In the genomic region with DNA sequence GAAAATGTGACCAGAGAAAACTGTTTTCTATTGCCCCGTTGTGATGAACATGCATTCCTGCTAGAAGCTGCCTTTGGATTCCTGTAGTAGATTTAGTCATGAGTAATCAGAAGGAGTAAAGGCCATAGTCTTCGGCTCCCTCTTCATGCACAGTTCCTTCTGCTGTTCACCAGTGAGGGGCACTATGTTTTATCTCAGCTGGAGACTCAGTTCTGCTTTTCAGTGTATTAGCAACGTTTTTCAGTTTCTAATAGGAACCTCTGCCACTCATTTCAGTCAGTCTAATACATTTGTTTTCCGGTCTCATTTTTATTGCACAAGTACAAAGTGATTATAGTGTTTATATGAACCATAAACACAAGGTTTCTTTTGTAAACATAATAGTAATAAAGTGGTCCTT, we compare ENCODE assay signal across 22 mouse cellular contexts.
DNase-seq lines count a peak whose midpoint lies in the region; ATAC-seq and TF ChIP-seq lines count a peak whose summit lies in the region.
"Had no signal": no experiment of that assay in that cellular context is flagged by ENCODE, and none has a peak within 500 bp of the region (broad histone marks: within the 10 kb centered on the region; RNA-seq: fewer than 3 reads in every experiment).

No protein-coding gene starts in this region.

- peaks cover 15% of the 10 kb centered on the region; the same call in 1 of the 2 replicates for H3K36me3 ChIP-seq in lung, postnatal 0 days (ENCODE audit: insufficient read depth, low read length)
- H3K36me3 ChIP-seq in MEL (ENCODE audit: control insufficient read depth in 1 of 2, insufficient read depth in 2 of 2, low read length in 2 of 2), result peaks cover 2 to 31% of the 10 kb centered on the region in 2 experiments

- no peaks in the 10 kb centered on the region for H3K9me3 ChIP-seq in lung, postnatal 0 days (ENCODE audit: low read length)
- no peaks in the 10 kb centered on the region for H3K9me3 ChIP-seq in MEL (replicated peaks; ENCODE audit: insufficient read depth, low read length)
- H3K9me3 ChIP-seq: embryonic facial prominence, embryonic 10.5 days; heart, embryonic 15.5 days had no signal

- no peak overlapping the region for H3K4me2 ChIP-seq in lung, postnatal 0 days (replicated peaks; ENCODE audit: low read depth, low read length)
- H3K4me2 ChIP-seq: heart, embryonic 11.5 days; heart, embryonic 15.5 days; hindbrain, embryonic 14.5 days had no signal

- no peak for ATAC-seq in lung, postnatal 0 days
- ATAC-seq in megakaryocyte, adult 5-6 weeks (ENCODE audit: poor library complexity, severe bottlenecking), result peak; percentile 93
- ATAC-seq: activated CD4-positive, CD25-positive, alpha-beta regulatory T cell, adult 4 months; CD4-positive, CD25-positive, alpha-beta regulatory T cell, adult 4 months; forebrain, embryonic 14.5 days; Patski had no signal

- H3K4me1 ChIP-seq in lung, postnatal 0 days (ENCODE audit: insufficient read depth, low read depth, low read length), result no peaks in the 10 kb centered on the region
- H3K4me1 ChIP-seq in MEL (ENCODE audit: control insufficient read depth in 1 of 2, insufficient read depth in 2 of 2, low read length in 2 of 2), result no peaks in the 10 kb centered on the region
- H3K4me1 ChIP-seq: embryonic facial prominence, embryonic 10.5 days had no signal

- H3K27ac ChIP-seq in lung, postnatal 0 days (ENCODE audit: low read length), result no peak overlapping the region
- no peak overlapping the region for H3K27ac ChIP-seq in MEL (ENCODE audit: control insufficient read depth, low read depth, low read length)
- H3K27ac ChIP-seq: embryonic facial prominence, embryonic 10.5 days; heart, adult 2 months; heart, embryonic 15.5 days; hindbrain, embryonic 14.5 days had no signal

- WGBS in lung, postnatal 0 days, result 56% methylated on average over 4 of the region's 4 CpGs

- no peak; the same call in 1 of the 2 replicates for TF ChIP-seq RAD21 in MEL (IDR thresholded peaks at IDR 0.05; ENCODE audit: low read depth, low read length)

- H3K4me3 ChIP-seq in lung, postnatal 0 days (ENCODE audit: low read depth, low read length), result no peak overlapping the region
- H3K4me3 ChIP-seq in MEL (ENCODE audit: control insufficient read depth in 1 of 2, insufficient read depth in 1 of 2, low read depth in 2 of 2, low read length in 2 of 2), result no peak overlapping the region
- H3K4me3 ChIP-seq: embryonic facial prominence, embryonic 10.5 days; heart, adult 2 months; heart, embryonic 15.5 days had no signal

- no peaks in the 10 kb centered on the region for H3K79me2 ChIP-seq in MEL (ENCODE audit: control insufficient read depth, insufficient read depth, low read length, poor library complexity)

- TF ChIP-seq CTCF in lung, postnatal 0 days (IDR thresholded peaks at IDR 0.05), result peak; percentile 21; the same call in 1 of the 2 replicates
- peak in 1 of 3 experiments; percentile 20; a peak in 1 of 6 replicates for TF ChIP-seq CTCF in MEL (IDR thresholded peaks at IDR 0.05 in 2 of 3, conservative IDR thresholded peaks at IDR 0.05 in 1 of 3; ENCODE audit: control insufficient read depth in 1 of 3, insufficient read depth in 1 of 3, low read depth in 2 of 3, low read length in 3 of 3, poor library complexity in 1 of 3, severe bottlenecking in 1 of 3)

- TF ChIP-seq EP300 in lung, postnatal 0 days (IDR thresholded peaks at IDR 0.05), result no peak
- no peak for TF ChIP-seq EP300 in MEL (IDR thresholded peaks at IDR 0.05; ENCODE audit: low read depth in 1 of 2, low read length in 2 of 2)

- H3K27me3 ChIP-seq in lung, postnatal 0 days (replicated peaks; ENCODE audit: insufficient read depth, low read length), result no peaks in the 10 kb centered on the region
- H3K27me3 ChIP-seq in MEL (ENCODE audit: control insufficient read depth in 1 of 2, insufficient read depth in 2 of 2, low read length in 2 of 2), result no peaks in the 10 kb centered on the region
- H3K27me3 ChIP-seq: heart, embryonic 15.5 days; Patski had no signal

- no peak overlapping the region for H3K9ac ChIP-seq in lung, postnatal 0 days (replicated peaks; ENCODE audit: low read depth)
- H3K9ac ChIP-seq in MEL (ENCODE audit: control insufficient read depth, low read depth, low read length, poor library complexity, severe bottlenecking), result no peak overlapping the region
- H3K9ac ChIP-seq: heart, embryonic 15.5 days; hindbrain, embryonic 14.5 days had no signal

- peak; percentile 15 for DNase-seq in lung, postnatal 0 days (ENCODE audit: low spot score)
- DNase-seq in lung, postnatal 4 days, result no peak
- DNase-seq in MEL (ENCODE audit: low read depth, low spot score), result peak; percentile 38
- no peak for DNase-seq in heart, adult 18-20 months
- no peak for DNase-seq in ovary, postnatal 36 days (ENCODE audit: low spot score)
- DNase-seq: adrenal gland, postnatal 14 days; B cell, adult 2 months; cerebellum, adult 11-12 months; cerebellum, adult 9-10 months; cerebellum, postnatal 36 days; gastrocnemius, postnatal 36 days; heart, adult 2 months; heart, postnatal 14 days had no signal

- TF ChIP-seq POLR2A in MEL (IDR thresholded peaks at IDR 0.05; ENCODE audit: control insufficient read depth in 1 of 2, insufficient read depth in 1 of 2, low read depth in 1 of 2, low read length in 2 of 2, poor library complexity in 1 of 2), result no peak

TF ChIP-seq in MEL, 35 proteins besides CTCF, POLR2A, EP300 and RAD21:
- no peak for TF ChIP-seq NRF1 (IDR thresholded peaks at IDR 0.05; ENCODE audit: insufficient read depth, low read depth, low read length, poor library complexity, severe bottlenecking)
- TF ChIP-seq MAFK (IDR thresholded peaks at IDR 0.05; ENCODE audit: borderline replicate concordance, low read depth, low read length), result no peak
- peak; percentile 15; the same call in 1 of the 2 replicates for TF ChIP-seq SMC3 (IDR thresholded peaks at IDR 0.05; ENCODE audit: low read depth, low read length)
- TF ChIP-seq GATA1 (IDR thresholded peaks at IDR 0.05; ENCODE audit: low read depth, low read length), result no peak
- no peak for TF ChIP-seq MYB (IDR thresholded peaks at IDR 0.05; ENCODE audit: low read depth, low read length)
- no peak for TF ChIP-seq UBTF (IDR thresholded peaks at IDR 0.05; ENCODE audit: borderline replicate concordance, insufficient read depth, low read depth, low read length)
- no peak for TF ChIP-seq USF1 (IDR thresholded peaks at IDR 0.05; ENCODE audit: low read depth, low read length)

Comparison
In these comparisons a context has a peak if more than half of its experiments do, and no peak if none do; other contexts are left out.
1. DNase-seq: peak in lung, postnatal 0 days (single experiment) and MEL (single experiment); none in lung, postnatal 4 days (0 of 2), heart, adult 18-20 months (0 of 2) and ovary, postnatal 36 days (single experiment).